Mouse (Mus musculus) adrenal gland, adult 10 weeks (tissue): ENCODE data around the gene Vmn1r231. TPM values are rescaled to one million over a fixed set of nuclear protein-coding genes. Genes with fewer than 3 reads are reported as not detected.

Source experiments
- polyA plus RNA-seq: library from polyadenylated mRNA; stranded (reverse); fragments of 350-450 nt; fragmentation: Illumina TruSeq; extraction: RNeasy Lipid Tissue Mini Kit (QIAGEN cat#74804); gene quantifications from one replicate; pipeline ENCODE4 v1.2.3, GENCODE M21; 2014; ENCODE audit warnings: low read depth, low replicate concordance

Gene Vmn1r231
- polyA plus RNA-seq = not detected

DNA sequence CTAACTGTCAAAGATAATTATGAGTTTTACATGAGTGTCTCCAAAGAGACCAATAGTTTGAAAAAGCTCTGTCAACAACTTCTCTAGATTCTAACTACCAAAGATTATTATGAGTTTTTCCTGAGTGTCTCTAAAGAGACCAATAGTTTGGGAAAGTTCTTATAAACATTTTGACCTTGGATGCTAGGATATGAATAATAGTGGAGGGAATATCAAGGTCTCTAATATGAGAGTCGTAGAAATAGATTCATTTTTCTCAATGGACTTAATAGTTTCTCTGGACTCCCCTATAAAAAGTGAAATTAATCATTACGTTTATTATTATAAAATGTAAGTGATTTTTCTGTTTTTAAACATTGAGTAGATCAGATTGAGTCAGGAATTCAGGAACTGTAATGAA is at the start of gene Vmn1r231:
Vmn1r231 (minus strand) TSS at position 101 of the 400 bp plus-strand sequence.

DNA sequence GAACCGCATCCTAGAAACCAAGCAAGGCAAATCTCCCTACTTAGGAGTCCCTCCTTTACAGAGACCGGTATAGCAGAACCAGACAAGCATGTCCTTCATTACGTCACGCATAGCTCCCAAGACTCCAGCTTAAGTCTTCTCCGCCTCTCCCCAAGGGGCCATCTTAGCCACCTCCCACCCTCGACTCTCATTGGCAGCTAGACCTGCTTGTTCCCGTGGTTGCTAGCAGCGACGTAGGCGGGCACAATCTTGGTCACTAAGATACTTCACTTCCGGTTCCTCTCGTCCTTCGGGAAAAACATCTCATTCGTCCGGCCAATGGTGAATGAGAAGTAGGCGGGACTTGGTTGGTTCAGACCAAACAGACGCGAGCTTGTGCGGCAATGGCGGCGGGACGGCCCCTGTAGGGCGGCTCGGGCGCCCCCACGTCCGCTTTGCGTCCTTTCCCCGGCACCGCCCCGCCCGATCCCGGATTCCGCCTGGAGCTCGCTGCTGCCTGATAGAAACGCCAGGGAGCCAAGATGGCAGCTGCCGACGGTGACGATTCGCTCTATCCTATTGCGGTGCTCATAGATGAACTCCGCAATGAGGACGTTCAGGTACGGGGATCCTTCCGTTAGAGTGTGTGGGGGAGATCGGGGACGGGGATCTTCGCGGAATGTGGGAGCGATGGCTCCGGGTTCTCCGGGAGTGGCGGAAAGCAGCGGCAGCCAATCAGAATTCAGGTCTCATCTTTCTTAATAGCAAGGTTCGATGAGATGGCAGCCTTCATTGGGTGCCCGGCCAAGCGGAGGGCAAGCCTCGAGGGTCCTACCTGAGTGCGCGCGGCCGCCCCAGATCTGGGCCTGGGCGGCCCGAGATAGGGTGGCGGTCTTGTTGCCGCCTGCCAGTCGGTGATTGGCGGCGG is 40.3 kb upstream of the Vmn1r231 start, which contains the start of gene Ppp2r1a:
Ppp2r1a (plus strand) TSS at position 327 of the 907 bp plus-strand sequence.

DNA sequence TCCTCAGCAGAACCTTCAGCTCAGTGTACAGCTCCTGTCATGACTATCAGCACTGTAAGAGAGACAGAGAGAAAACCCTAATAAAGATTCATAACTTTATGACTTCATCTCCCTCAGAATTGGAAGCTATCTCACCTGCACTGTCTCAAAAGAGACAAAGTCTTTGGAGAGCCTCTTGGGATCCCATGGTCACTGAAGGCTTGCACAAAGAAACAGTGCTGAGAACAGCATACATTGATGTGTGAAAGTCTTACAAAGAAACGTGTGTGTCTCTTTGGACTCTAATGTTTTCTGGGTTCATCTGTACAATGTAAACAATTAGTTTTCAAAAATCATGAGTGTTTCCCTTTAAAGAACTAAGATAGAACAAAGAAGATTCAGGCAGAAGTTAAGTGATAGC is 14.7 kb upstream of the Vmn1r231 start, which contains the start of gene Vmn1r232:
Vmn1r232 (minus strand) TSS at position 101 of the 400 bp plus-strand sequence.

DNA sequence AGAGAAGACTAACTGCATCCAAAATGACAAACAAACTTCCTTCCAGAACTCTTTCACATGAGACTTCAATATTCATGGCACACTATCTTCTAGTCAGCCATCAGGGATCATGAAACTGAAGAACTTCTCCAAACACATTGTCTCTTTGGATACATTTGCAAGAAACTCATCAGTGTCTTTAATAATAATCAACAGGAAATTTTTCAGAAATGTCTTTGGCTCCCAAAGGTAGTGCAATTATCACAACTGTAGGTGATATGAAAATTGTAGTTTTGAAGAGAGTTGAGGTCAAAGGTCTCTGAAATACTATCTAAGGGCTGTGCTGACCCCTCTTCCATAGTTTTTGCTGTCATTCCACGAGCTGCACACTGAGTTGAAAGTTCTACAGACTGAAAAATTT is 64.7 kb downstream of the Vmn1r231 start, which contains the start of gene Vmn1r230:
Vmn1r230 (plus strand) TSS at position 301 of the 400 bp plus-strand sequence.

Other genes starting within 250 kb of the Vmn1r231 start
- not detected for gene Vmn1r226, start 222.2 kb downstream of the Vmn1r231 start, polyA plus RNA-seq
- gene Vmn1r227, start 175.2 kb downstream of the Vmn1r231 start, polyA plus RNA-seq = not detected
- gene Vmn1r228, start 118.9 kb downstream of the Vmn1r231 start, polyA plus RNA-seq = not detected
- not detected for gene Vmn1r229, start 93.5 kb downstream of the Vmn1r231 start, polyA plus RNA-seq
- gene Vmn1r230, start 64.6 kb downstream of the Vmn1r231 start, polyA plus RNA-seq = not detected
- gene Vmn1r232, start 14.6 kb upstream of the Vmn1r231 start, polyA plus RNA-seq = not detected
- 77.1 TPM for gene Ppp2r1a, start 40.2 kb upstream of the Vmn1r231 start, polyA plus RNA-seq
- gene Vmn1r233, start 91.4 kb upstream of the Vmn1r231 start, polyA plus RNA-seq = not detected
- 38.4 TPM for gene Zfp160, start 103.8 kb upstream of the Vmn1r231 start, polyA plus RNA-seq